Mouse (Mus musculus): ENCODE data around the gene Lcor. TPM values are rescaled to one million over a fixed set of nuclear protein-coding genes. Genes with fewer than 3 reads are reported as not detected.

Gene Lcor
- polyA plus RNA-seq, 1 experiment, result 4.2 TPM

DNA sequence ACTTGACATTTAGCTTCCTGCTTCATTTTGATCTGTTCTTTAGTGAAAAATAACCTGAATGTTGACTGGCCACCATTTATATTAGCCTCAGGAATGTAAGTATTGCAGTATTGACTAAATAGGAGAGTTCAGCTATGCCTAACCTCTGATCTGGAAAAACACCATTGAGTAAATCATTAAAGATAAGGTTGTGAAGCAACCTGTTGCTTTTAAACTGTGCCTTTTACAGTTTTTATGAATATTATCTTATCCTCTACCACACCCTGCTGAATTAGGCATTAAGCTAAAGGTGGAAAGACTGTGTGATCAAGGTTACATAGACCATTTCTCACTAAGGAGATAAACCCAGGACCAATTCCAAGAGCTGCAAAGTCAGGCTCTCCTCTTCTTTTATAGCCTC lies 95.1 kb downstream of the Lcor start:
- TF ChIP-seq POLR2A (IDR thresholded peaks at IDR 0.05; ENCODE audit: borderline replicate concordance, insufficient read depth, low read length), result no peak
- TF ChIP-seq CTCF (IDR thresholded peaks at IDR 0.05; ENCODE audit: borderline replicate concordance, insufficient read depth, low read depth, low read length), result no peak
- Histone ChIP-seq H3K4me3 (replicated peaks; ENCODE audit: insufficient read depth, low read depth, low read length) (no peak overlapping the region), H3K27me3 (ENCODE audit: control insufficient read depth, insufficient read depth, low read length) (no peaks in the 10 kb centered on the region), H3K27ac (ENCODE audit: insufficient read depth, low read length) (no peak overlapping the region), H3K4me1 (ENCODE audit: control insufficient read depth, insufficient read depth, low read length) (0 out of 2 replicates have a peak, but pooled peaks cover 2% of the 10 kb centered on the region)
- DNase-seq, result no peak

GRCm38 (mm10) chr19:41579311-41579920 lies 97.0 kb downstream of the Lcor start:
- no peaks in the 10 kb centered on the region for H3K27me3 ChIP-seq (ENCODE audit: control insufficient read depth, insufficient read depth, low read length)
- H3K27ac ChIP-seq (ENCODE audit: insufficient read depth, low read length), result no peak overlapping the region
- DNase-seq, result no peak
- H3K4me3 ChIP-seq (replicated peaks; ENCODE audit: insufficient read depth, low read depth, low read length), result no peak overlapping the region
- TF ChIP-seq CTCF (IDR thresholded peaks at IDR 0.05; ENCODE audit: borderline replicate concordance, insufficient read depth, low read depth, low read length) (no peak), POLR2A (IDR thresholded peaks at IDR 0.05; ENCODE audit: borderline replicate concordance, insufficient read depth, low read length) (no peak)
- WGBS, result 45% methylated on average over 4 of the region's 4 CpGs
- 0 out of 2 replicates have a peak, but pooled peaks cover 2% of the 10 kb centered on the region for H3K4me1 ChIP-seq (ENCODE audit: control insufficient read depth, insufficient read depth, low read length)

GRCm38 (mm10) chr19:41581706-41582420 lies 99.4 kb downstream of the Lcor start, which contains the start of gene Gm340:
Gene Gm340 (plus strand): TSS chr19:41582370.
- no peak for DNase-seq
- Histone ChIP-seq H3K27ac (ENCODE audit: insufficient read depth, low read length) (no peak within 1 kb of the TSS), H3K27me3 (ENCODE audit: control insufficient read depth, insufficient read depth, low read length) (no peaks in the 10 kb centered on the region), H3K4me3 (replicated peaks; ENCODE audit: insufficient read depth, low read depth, low read length) (no peak within 1 kb of the TSS), H3K4me1 (ENCODE audit: control insufficient read depth, insufficient read depth, low read length) (0 out of 2 replicates have a peak, but pooled peaks cover 2% of the 10 kb centered on the region)
- WGBS, result 92% methylated on average over 23 of the region's 23 CpGs
- TF ChIP-seq CTCF (IDR thresholded peaks at IDR 0.05; ENCODE audit: borderline replicate concordance, insufficient read depth, low read depth, low read length), result no peak
- TF ChIP-seq POLR2A (IDR thresholded peaks at IDR 0.05; ENCODE audit: borderline replicate concordance, insufficient read depth, low read length), result no peak

DNA sequence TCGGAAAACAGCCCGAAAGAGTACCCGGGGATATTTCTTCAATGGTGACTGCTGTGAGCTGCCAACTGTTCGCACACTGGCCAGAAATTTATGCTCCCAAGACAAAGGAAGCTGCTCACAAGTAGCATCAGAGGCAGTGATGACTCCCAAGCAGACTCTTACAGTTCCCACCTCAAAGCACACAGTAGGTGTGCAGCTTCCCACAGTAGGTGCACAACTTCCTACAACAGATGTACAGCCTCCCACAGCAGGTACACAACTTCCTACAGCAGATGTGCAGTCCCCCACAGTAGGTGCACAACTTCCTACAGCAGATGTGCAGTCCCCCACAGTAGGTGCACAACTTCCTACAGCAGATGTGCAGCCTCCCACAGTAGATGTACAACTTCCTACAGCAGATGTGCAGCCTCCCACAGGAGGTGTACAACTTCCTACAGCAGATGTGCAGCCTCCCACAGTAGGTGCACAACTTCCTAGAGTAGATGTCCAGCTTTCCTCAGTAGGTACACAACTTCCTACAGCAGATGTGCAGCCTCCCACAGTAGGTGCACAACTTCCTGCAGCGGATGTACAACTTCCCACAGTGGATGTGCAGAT lies 100.6 kb downstream of the Lcor start:
- no peak for DNase-seq
- Histone ChIP-seq H3K4me1 (ENCODE audit: control insufficient read depth, insufficient read depth, low read length) (0 out of 2 replicates have a peak, but pooled peaks cover 2% of the 10 kb centered on the region), H3K27ac (ENCODE audit: insufficient read depth, low read length) (no peak overlapping the region), H3K4me3 (replicated peaks; ENCODE audit: insufficient read depth, low read depth, low read length) (no peak overlapping the region), H3K27me3 (ENCODE audit: control insufficient read depth, insufficient read depth, low read length) (no peaks in the 10 kb centered on the region)
- TF ChIP-seq POLR2A (IDR thresholded peaks at IDR 0.05; ENCODE audit: borderline replicate concordance, insufficient read depth, low read length) (no peak), CTCF (IDR thresholded peaks at IDR 0.05; ENCODE audit: borderline replicate concordance, insufficient read depth, low read depth, low read length) (no peak)
- WGBS, result 94% methylated on average over 5 of the region's 5 CpGs

GRCm38 (mm10) chr19:41586752-41587151 lies 104.3 kb downstream of the Lcor start:
- Histone ChIP-seq H3K4me1 (ENCODE audit: control insufficient read depth, insufficient read depth, low read length) (no peaks in the 10 kb centered on the region), H3K27ac (ENCODE audit: insufficient read depth, low read length) (no peak overlapping the region), H3K4me3 (replicated peaks; ENCODE audit: insufficient read depth, low read depth, low read length) (no peak overlapping the region), H3K27me3 (ENCODE audit: control insufficient read depth, insufficient read depth, low read length) (no peaks in the 10 kb centered on the region)
- DNase-seq, result no peak
- WGBS, result 94% methylated on average over 10 of the region's 10 CpGs
- TF ChIP-seq CTCF (IDR thresholded peaks at IDR 0.05; ENCODE audit: borderline replicate concordance, insufficient read depth, low read depth, low read length), result no peak
- TF ChIP-seq POLR2A (IDR thresholded peaks at IDR 0.05; ENCODE audit: borderline replicate concordance, insufficient read depth, low read length), result no peak

DNA sequence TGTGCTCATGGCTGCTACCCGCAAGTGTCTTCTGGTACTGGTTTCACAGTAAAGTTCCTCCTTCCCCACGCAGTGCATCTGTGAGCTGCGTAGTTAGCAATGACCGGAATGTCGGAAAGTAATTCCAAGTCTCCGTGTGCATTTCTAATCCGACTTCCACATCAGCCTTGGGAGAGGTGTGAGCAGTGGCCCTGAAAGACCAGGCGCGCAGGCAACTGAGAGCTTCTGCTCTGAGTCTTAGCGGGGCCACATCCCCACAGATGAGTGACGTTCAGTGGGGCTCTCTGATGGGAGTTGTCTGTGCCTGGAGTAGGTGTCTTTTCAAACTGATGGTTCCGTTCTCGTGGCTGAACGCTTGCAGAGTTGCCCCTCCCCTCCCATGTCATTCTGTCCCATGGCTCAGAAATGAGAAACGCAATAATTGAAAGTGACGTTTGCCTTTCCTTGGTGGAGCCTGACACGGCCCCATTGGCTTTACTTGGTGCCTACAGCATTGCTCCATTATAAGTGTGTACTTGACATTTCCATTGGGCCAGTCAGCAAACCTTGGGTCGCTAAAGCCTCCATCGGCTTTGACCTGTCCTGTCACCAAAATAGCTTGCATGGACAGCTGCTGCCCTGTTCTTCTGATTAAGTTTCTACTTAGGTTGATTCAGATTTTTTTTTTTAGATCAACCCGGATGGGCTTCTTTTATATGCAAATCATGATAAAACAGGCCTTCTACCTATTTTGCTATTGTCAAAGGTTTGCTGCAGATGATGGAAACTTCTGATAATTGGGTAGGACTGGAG lies 105.2 kb downstream of the Lcor start:
- WGBS, result 91% methylated on average over 20 of the region's 20 CpGs
- H3K4me3 ChIP-seq (replicated peaks; ENCODE audit: insufficient read depth, low read depth, low read length), result no peak overlapping the region
- no peaks in the 10 kb centered on the region for H3K27me3 ChIP-seq (ENCODE audit: control insufficient read depth, insufficient read depth, low read length)
- DNase-seq, result no peak
- no peak for TF ChIP-seq CTCF (IDR thresholded peaks at IDR 0.05; ENCODE audit: borderline replicate concordance, insufficient read depth, low read depth, low read length)
- TF ChIP-seq POLR2A (IDR thresholded peaks at IDR 0.05; ENCODE audit: borderline replicate concordance, insufficient read depth, low read length), result no peak
- no peaks in the 10 kb centered on the region for H3K4me1 ChIP-seq (ENCODE audit: control insufficient read depth, insufficient read depth, low read length)
- H3K27ac ChIP-seq (ENCODE audit: insufficient read depth, low read length), result no peak overlapping the region

DNA sequence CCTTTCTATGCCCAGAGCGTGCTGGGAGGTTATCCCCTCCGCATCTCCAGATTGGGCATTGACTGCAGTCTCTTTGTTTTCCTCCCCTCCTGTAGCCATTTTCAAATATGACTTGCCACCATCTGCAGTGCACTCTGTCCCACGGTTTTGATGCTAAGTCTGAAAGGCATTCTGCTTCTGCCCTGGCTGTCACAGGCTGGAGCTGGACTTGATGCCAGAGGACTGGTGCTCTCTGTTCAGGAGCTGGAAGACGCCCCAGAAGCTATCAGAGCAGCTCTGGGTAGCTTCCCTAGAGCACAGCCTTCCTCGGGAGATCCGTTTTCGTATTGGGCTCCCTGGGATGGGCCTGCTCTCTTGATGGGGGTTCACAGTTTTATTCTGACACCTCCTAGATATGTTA lies 106.6 kb downstream of the Lcor start:
- 25% methylated on average over 7 of the region's 7 CpGs for WGBS
- H3K27me3 ChIP-seq (ENCODE audit: control insufficient read depth, insufficient read depth, low read length), result no peaks in the 10 kb centered on the region
- H3K27ac ChIP-seq (ENCODE audit: insufficient read depth, low read length), result no peak overlapping the region
- TF ChIP-seq CTCF (IDR thresholded peaks at IDR 0.05; ENCODE audit: borderline replicate concordance, insufficient read depth, low read depth, low read length) (no peak), POLR2A (IDR thresholded peaks at IDR 0.05; ENCODE audit: borderline replicate concordance, insufficient read depth, low read length) (no peak)
- H3K4me3 ChIP-seq (replicated peaks; ENCODE audit: insufficient read depth, low read depth, low read length), result no peak overlapping the region
- DNase-seq, result no peak
- no peaks in the 10 kb centered on the region for H3K4me1 ChIP-seq (ENCODE audit: control insufficient read depth, insufficient read depth, low read length)
